Mouse (Mus musculus): ENCODE results near the gene Bcas3. TPM values are rescaled to one million over a fixed set of nuclear protein-coding genes. Genes with fewer than 3 reads are reported as not detected.
A peak's percentile ranks its signal among the peaks of the same experiment; 100 is the strongest.

The Bcas3 gene
- polyA plus RNA-seq, 1 experiment from 2014 or later: 13.6 TPM

DNA sequence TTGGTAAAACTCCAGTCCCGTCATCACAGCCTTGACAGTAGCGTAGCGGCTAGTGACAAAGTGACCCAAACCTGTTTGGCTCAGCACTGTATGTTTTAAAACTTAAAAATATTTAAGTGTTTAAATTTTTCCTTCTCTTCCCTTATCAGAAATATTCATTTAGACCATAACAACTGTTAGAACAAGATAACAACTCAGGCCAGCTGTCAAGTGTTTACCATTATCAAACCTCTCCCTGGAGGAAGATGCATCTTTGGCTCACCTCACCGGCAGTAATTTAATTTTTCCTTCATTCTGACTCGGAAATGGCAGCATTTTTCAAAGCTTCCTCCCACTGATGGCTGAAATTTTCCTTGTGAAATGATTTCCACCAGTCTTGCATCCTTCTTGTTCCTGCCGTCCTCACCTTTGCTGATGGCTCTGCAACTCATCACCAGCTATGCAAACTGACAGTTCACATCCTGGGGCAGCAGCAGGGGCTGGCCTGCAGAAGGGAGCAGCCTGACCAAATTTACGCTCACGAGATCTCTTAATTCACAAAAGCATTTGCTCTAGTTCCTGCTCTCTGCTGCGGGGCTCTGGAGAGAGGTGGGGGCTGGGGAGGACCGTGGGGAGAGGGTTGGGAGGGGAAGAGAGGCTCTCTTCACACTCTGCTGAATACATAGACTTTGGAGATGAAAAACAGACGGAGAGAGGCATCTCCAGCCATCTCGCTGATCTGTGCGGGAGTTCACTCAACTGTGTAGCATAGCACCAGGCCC, 275.5 kb downstream of the Bcas3 start:
- Histone ChIP-seq H3K4me1 (ENCODE audit: insufficient read depth) (peaks cover 2% of the 10 kb centered on the region; the same call in 1 of the 2 replicates), H3K27ac (ENCODE audit: low read depth) (no peak overlapping the region), H3K36me3 (replicated peaks; ENCODE audit: insufficient read depth, low read length) (no peaks in the 10 kb centered on the region), H3K9ac (replicated peaks) (no peak overlapping the region), H3K9me3 (ENCODE audit: low read length) (no peaks in the 10 kb centered on the region), H3K27me3 (ENCODE audit: insufficient read depth, low read length) (no peaks in the 10 kb centered on the region), H3K4me2 (ENCODE audit: low read depth, low read length) (no peak overlapping the region), H3K4me3 (ENCODE audit: low read depth, low read length) (no peak overlapping the region)
- DNase-seq (no peak), ATAC-seq (no peak)
- TF ChIP-seq EP300 (IDR thresholded peaks at IDR 0.05; ENCODE audit: low read depth): peak; percentile 76
- no peak for TF ChIP-seq CTCF (IDR thresholded peaks at IDR 0.05; ENCODE audit: low read depth)
- WGBS (ENCODE audit: insufficient replicate concordance): 61% methylated on average over 13 of the region's 13 CpGs

DNA sequence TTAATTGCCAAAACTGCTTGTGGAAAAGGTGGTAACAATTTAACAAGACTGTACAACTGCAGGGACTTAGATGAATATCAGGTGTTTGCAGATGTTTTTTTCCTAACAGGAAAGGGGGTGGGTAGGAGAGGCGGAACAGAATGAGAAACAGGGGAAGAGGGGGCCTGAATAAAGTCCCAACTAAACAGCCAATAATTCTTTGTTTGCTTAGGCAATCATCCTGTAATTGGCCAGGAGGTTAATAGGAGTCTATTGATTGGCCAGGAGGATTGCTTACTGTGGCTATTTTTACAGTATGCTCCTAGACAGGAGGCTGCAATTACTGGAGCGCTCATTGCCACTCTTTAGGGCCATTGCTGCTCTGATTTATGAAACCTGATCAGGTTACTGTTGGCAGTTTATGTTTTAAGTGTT, 279.6 kb downstream of the Bcas3 start:
- no peak overlapping the region for H3K9ac ChIP-seq (replicated peaks)
- WGBS (ENCODE audit: insufficient replicate concordance): 59% methylated on average over 2 of the region's 2 CpGs
- H3K9me3 ChIP-seq (ENCODE audit: low read length): no peaks in the 10 kb centered on the region
- H3K27ac ChIP-seq (ENCODE audit: low read depth): no peak overlapping the region
- no peak for DNase-seq
- ATAC-seq: no peak
- peaks cover under 1% of the 10 kb centered on the region; the same call in 1 of the 2 replicates for H3K4me1 ChIP-seq (ENCODE audit: insufficient read depth)
- TF ChIP-seq CTCF (IDR thresholded peaks at IDR 0.05; ENCODE audit: low read depth) (no peak), EP300 (IDR thresholded peaks at IDR 0.05; ENCODE audit: low read depth) (no peak)
- no peaks in the 10 kb centered on the region for H3K36me3 ChIP-seq (replicated peaks; ENCODE audit: insufficient read depth, low read length)
- H3K4me2 ChIP-seq (ENCODE audit: low read depth, low read length): no peak overlapping the region
- no peaks in the 10 kb centered on the region for H3K27me3 ChIP-seq (ENCODE audit: insufficient read depth, low read length)
- no peak overlapping the region for H3K4me3 ChIP-seq (ENCODE audit: low read depth, low read length)

DNA sequence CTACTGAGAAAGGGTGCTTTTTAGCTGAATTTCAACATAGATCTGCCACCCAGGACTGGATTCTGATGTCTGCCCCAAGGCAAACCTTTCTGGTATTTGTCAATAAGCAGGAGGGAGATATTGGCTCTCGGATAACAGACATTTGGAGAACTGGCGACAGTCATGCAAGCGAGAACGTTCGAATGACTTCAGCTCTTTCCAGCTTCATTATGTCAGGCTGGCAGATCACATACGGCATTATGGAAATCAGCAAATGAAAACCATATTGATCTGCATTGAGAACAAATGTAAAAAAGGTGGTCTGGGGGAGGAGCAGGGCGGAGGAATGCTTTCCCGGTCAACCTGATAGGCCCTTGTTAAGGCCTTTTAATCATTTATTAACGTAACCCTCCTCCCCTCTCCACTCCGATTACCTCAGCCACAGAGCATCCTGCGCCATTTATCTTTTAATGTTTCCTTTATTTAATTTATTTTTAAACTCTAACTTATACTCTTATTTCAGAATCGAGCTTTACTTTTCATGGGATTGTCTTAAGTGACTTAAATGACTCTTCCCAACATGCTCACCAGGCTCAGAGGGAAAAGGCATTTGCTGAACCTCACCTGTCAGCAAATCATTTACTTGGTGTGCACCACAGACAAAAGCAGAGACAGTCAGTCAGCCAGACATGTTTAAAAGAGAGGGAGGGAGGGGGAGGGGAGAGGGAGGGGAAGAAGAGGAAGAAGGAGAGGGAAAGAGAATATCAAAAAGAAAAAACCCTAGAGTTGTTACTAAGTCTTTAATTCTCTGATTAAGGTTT, 285.9 kb downstream of the Bcas3 start:
- TF ChIP-seq CTCF (IDR thresholded peaks at IDR 0.05; ENCODE audit: low read depth) (no peak), EP300 (IDR thresholded peaks at IDR 0.05; ENCODE audit: low read depth) (no peak)
- WGBS (ENCODE audit: insufficient replicate concordance): 64% methylated on average over 12 of the region's 12 CpGs
- Histone ChIP-seq H3K27ac (ENCODE audit: low read depth) (no peak overlapping the region), H3K9me3 (ENCODE audit: low read length) (no peaks in the 10 kb centered on the region), H3K4me3 (ENCODE audit: low read depth, low read length) (peak overlapping the region; percentile 19; the same call in 1 of the 2 replicates), H3K36me3 (replicated peaks; ENCODE audit: insufficient read depth, low read length) (no peaks in the 10 kb centered on the region), H3K9ac (replicated peaks) (no peak overlapping the region), H3K4me2 (ENCODE audit: low read depth, low read length) (peak overlapping the region; percentile 24; the same call in 1 of the 2 replicates), H3K27me3 (ENCODE audit: insufficient read depth, low read length) (no peaks in the 10 kb centered on the region), H3K4me1 (ENCODE audit: insufficient read depth) (peaks cover 10% of the 10 kb centered on the region)
- DNase-seq (no peak), ATAC-seq (peak; percentile 84)

DNA sequence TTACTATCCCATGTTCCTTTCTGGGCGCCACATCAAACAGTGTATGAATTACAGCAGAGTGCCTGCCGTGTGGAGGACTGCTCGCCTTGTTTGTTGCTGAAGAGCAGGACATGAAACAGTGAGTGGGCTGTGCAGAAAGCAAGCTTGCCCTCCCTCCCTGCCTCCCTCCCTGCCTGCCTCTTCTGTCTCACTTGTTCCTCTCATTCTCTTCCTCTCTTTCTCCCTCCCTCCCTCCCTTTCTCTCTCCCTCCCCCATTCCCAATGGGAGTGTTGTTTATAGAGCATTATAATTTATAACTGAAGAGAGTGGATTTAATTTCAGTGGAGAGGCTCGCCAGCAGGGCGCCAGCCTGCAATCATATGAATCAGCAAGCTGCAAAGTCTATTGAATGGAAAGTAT, 287.7 kb downstream of the Bcas3 start:
- H3K27me3 ChIP-seq (ENCODE audit: insufficient read depth, low read length): no peaks in the 10 kb centered on the region
- H3K4me3 ChIP-seq (ENCODE audit: low read depth, low read length): no peak overlapping the region
- peaks cover 23% of the 10 kb centered on the region for H3K4me1 ChIP-seq (ENCODE audit: insufficient read depth)
- no peak overlapping the region for H3K9ac ChIP-seq (replicated peaks)
- TF ChIP-seq EP300 (IDR thresholded peaks at IDR 0.05; ENCODE audit: low read depth): no peak
- no peak for TF ChIP-seq CTCF (IDR thresholded peaks at IDR 0.05; ENCODE audit: low read depth)
- DNase-seq (no peak), ATAC-seq (no peak)
- H3K27ac ChIP-seq (ENCODE audit: low read depth): no peak overlapping the region
- no peaks in the 10 kb centered on the region for H3K9me3 ChIP-seq (ENCODE audit: low read length)
- H3K36me3 ChIP-seq (replicated peaks; ENCODE audit: insufficient read depth, low read length): no peaks in the 10 kb centered on the region
- 0 out of 2 replicates have a peak overlapping the region, but pooled peaks have one; percentile 3 for H3K4me2 ChIP-seq (ENCODE audit: low read depth, low read length)
- WGBS (ENCODE audit: insufficient replicate concordance): 51% methylated on average over 5 of the region's 5 CpGs

DNA sequence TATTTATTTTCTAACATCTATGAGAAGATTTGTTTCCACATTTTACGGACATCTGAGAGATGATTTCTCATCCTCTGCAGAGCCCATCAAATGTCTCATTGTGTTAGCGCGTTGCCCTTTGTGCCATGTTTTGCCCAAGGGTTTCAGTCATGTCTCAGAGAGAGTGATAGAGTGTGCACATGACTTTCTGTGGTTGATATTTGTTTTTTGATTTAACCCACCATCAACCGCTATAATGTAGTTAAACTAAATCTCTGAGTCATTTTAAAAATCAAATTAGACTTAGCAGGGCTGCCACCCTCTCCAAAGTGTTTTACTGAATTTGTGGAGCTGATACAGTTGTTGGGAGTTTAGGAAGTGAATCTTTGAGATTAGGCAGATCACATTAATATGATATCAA, 288.5 kb downstream of the Bcas3 start:
- Histone ChIP-seq H3K4me1 (ENCODE audit: insufficient read depth) (peaks cover 23% of the 10 kb centered on the region), H3K27me3 (ENCODE audit: insufficient read depth, low read length) (no peaks in the 10 kb centered on the region), H3K4me3 (ENCODE audit: low read depth, low read length) (no peak overlapping the region), H3K36me3 (replicated peaks; ENCODE audit: insufficient read depth, low read length) (no peaks in the 10 kb centered on the region), H3K9ac (replicated peaks) (no peak overlapping the region), H3K27ac (ENCODE audit: low read depth) (no peak overlapping the region), H3K4me2 (ENCODE audit: low read depth, low read length) (no peak overlapping the region), H3K9me3 (ENCODE audit: low read length) (no peaks in the 10 kb centered on the region)
- WGBS (ENCODE audit: insufficient replicate concordance): 86% methylated on average over 4 of the region's 4 CpGs
- ATAC-seq (no peak), DNase-seq (no peak)
- TF ChIP-seq CTCF (IDR thresholded peaks at IDR 0.05; ENCODE audit: low read depth): no peak
- no peak for TF ChIP-seq EP300 (IDR thresholded peaks at IDR 0.05; ENCODE audit: low read depth)

DNA sequence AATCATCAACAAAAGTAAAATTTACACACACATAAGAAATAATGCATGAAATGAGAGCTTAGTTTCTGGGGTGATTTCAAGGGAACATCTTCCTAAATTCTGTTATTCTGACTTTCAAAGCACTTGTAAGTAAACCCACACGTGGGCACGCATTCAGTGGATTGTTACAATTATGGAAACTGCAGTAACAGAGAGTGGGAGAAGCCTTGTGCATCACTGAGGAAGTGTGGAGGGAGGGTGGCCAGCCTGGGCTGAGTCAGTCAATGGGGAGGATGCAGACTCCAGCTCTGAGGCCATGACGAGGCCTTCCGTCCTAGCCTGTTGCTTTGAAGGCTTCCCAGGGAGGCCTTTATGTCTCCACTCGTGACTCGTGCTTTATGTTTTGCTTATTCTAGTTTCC, 289.6 kb downstream of the Bcas3 start:
- no peaks in the 10 kb centered on the region for H3K9me3 ChIP-seq (ENCODE audit: low read length)
- no peak overlapping the region for H3K4me3 ChIP-seq (ENCODE audit: low read depth, low read length)
- no peak overlapping the region for H3K4me2 ChIP-seq (ENCODE audit: low read depth, low read length)
- peaks cover 23% of the 10 kb centered on the region for H3K4me1 ChIP-seq (ENCODE audit: insufficient read depth)
- TF ChIP-seq CTCF (IDR thresholded peaks at IDR 0.05; ENCODE audit: low read depth): no peak
- no peak for TF ChIP-seq EP300 (IDR thresholded peaks at IDR 0.05; ENCODE audit: low read depth)
- H3K9ac ChIP-seq (replicated peaks): no peak overlapping the region
- H3K27me3 ChIP-seq (ENCODE audit: insufficient read depth, low read length): no peaks in the 10 kb centered on the region
- WGBS (ENCODE audit: insufficient replicate concordance): 69% methylated on average over 6 of the region's 6 CpGs
- DNase-seq (no peak), ATAC-seq (no peak)
- no peaks in the 10 kb centered on the region for H3K36me3 ChIP-seq (replicated peaks; ENCODE audit: insufficient read depth, low read length)
- no peak overlapping the region for H3K27ac ChIP-seq (ENCODE audit: low read depth)
